Mouse (Mus musculus): ENCODE measurements around the gene Cep19. TPM values are rescaled to one million over a fixed set of nuclear protein-coding genes. Genes with fewer than 3 reads are reported as not detected.
"Not testable (repeated sequence)": the region's sequence is repeated elsewhere in the genome, so short reads cannot be mapped to it uniquely, and the experiment has no call there.

Gene Cep19
- polyA plus RNA-seq (2016; fragmentation: Nextera tagmentation; extraction: Ambion mirVana), result 36.2 and 38.3 TPM in 2 replicates

- Histone ChIP-seq H3K36me3 (peaks cover 46% of the 10 kb centered on the region), H3K4me1 (peaks cover 25% of the 10 kb centered on the region), H3K9me3 (replicated peaks) (no peaks in the 10 kb centered on the region), H3K27me3 (ENCODE audit: low read depth, poor library complexity, severe bottlenecking) (no peaks in the 10 kb centered on the region), H3K4me3 (peak within 1 kb of the TSS; percentile 85), H3K27ac (replicated peaks) (peak within 1 kb of the TSS; percentile 94)
- under 1% methylated on average over 34 of the region's 34 CpGs for WGBS
- DNase-seq (ENCODE audit: low spot score), result peak; percentile 92
Observed at GRCm38 (mm10) chr16:32099638-32100150, at the start of gene Cep19, which contains the start of gene Pigx. Gene Cep19, plus strand, starts transcription at chr16:32099800. Gene Pigx, minus strand, starts transcription at chr16:32099740.

- DNase-seq (ENCODE audit: low spot score), result no peak
- WGBS, result 90% methylated on average over 5 of the region's 5 CpGs
- no peaks in the 10 kb centered on the region for H3K4me1 ChIP-seq
- no peak overlapping the region for H3K4me3 ChIP-seq
- no peaks in the 10 kb centered on the region for H3K27me3 ChIP-seq (ENCODE audit: low read depth, poor library complexity, severe bottlenecking)
- no peak overlapping the region for H3K27ac ChIP-seq (replicated peaks)
- no peaks in the 10 kb centered on the region for H3K9me3 ChIP-seq (replicated peaks)
- no peaks in the 10 kb centered on the region for H3K36me3 ChIP-seq
Observed at GRCm38 (mm10) chr16:32058817-32059216, 40.8 kb upstream of the Cep19 start.

- no peaks in the 10 kb centered on the region for H3K27me3 ChIP-seq (ENCODE audit: low read depth, poor library complexity, severe bottlenecking)
- H3K36me3 ChIP-seq, result no peaks in the 10 kb centered on the region
- DNase-seq (ENCODE audit: low spot score), result no peak
- no peaks in the 10 kb centered on the region for H3K4me1 ChIP-seq
- H3K4me3 ChIP-seq, result no peak overlapping the region
- H3K27ac ChIP-seq (replicated peaks), result no peak overlapping the region
- WGBS, result 84% methylated on average over 6 of the region's 6 CpGs
- no peaks in the 10 kb centered on the region for H3K9me3 ChIP-seq (replicated peaks)
Observed at GRCm38 (mm10) chr16:32059840-32060523, 39.6 kb upstream of the Cep19 start.

- DNase-seq (ENCODE audit: low spot score), result no peak
- no peaks in the 10 kb centered on the region for H3K27me3 ChIP-seq (ENCODE audit: low read depth, poor library complexity, severe bottlenecking)
- H3K36me3 ChIP-seq, result no peaks in the 10 kb centered on the region
- no peak overlapping the region for H3K27ac ChIP-seq (replicated peaks)
- no peaks in the 10 kb centered on the region for H3K9me3 ChIP-seq (replicated peaks)
- no peak overlapping the region for H3K4me3 ChIP-seq
- 85% methylated on average over 2 of the region's 2 CpGs for WGBS
- H3K4me1 ChIP-seq, result no peaks in the 10 kb centered on the region
Observed at GRCm38 (mm10) chr16:32062226-32062625, 37.4 kb upstream of the Cep19 start.

GRCm38 (mm10) chr16:32063900-32064299, 35.7 kb upstream of the Cep19 start:
- DNase-seq (ENCODE audit: low spot score), result no peak
- Histone ChIP-seq H3K36me3 (no peaks in the 10 kb centered on the region), H3K4me1 (no peaks in the 10 kb centered on the region), H3K27me3 (ENCODE audit: low read depth, poor library complexity, severe bottlenecking) (no peaks in the 10 kb centered on the region), H3K9me3 (replicated peaks) (no peaks in the 10 kb centered on the region), H3K27ac (replicated peaks) (no peak overlapping the region), H3K4me3 (no peak overlapping the region)
- 90% methylated on average over 7 of the region's 7 CpGs for WGBS

- Histone ChIP-seq H3K27ac (replicated peaks) (no peak overlapping the region), H3K4me3 (no peak overlapping the region), H3K27me3 (ENCODE audit: low read depth, poor library complexity, severe bottlenecking) (no peaks in the 10 kb centered on the region), H3K9me3 (replicated peaks) (no peaks in the 10 kb centered on the region), H3K4me1 (no peaks in the 10 kb centered on the region), H3K36me3 (no peaks in the 10 kb centered on the region)
- 100% methylated on average over 1 of the region's 1 CpGs for WGBS
- no peak for DNase-seq (ENCODE audit: low spot score)
Observed at GRCm38 (mm10) chr16:32066899-32067298, 32.7 kb upstream of the Cep19 start.

- Histone ChIP-seq H3K4me3 (no peak overlapping the region), H3K36me3 (peaks cover 7% of the 10 kb centered on the region; the same call in 1 of the 2 replicates), H3K27me3 (ENCODE audit: low read depth, poor library complexity, severe bottlenecking) (no peaks in the 10 kb centered on the region), H3K27ac (replicated peaks) (no peak overlapping the region), H3K9me3 (replicated peaks) (no peaks in the 10 kb centered on the region), H3K4me1 (no peaks in the 10 kb centered on the region)
- WGBS, result 88% methylated on average over 12 of the region's 12 CpGs
- DNase-seq (ENCODE audit: low spot score), result no peak
Observed at GRCm38 (mm10) chr16:32068389-32069300, 31.0 kb upstream of the Cep19 start.

GRCm38 (mm10) chr16:32070070-32070469, 29.5 kb upstream of the Cep19 start:
- not testable (repeated sequence) for H3K9me3 ChIP-seq (replicated peaks); DNase-seq (ENCODE audit: low spot score); H3K36me3 ChIP-seq; H3K4me1 ChIP-seq; H3K4me3 ChIP-seq; H3K27ac ChIP-seq (replicated peaks); H3K27me3 ChIP-seq (ENCODE audit: low read depth, poor library complexity, severe bottlenecking)
- 92% methylated on average over 4 of the region's 4 CpGs for WGBS

- Histone ChIP-seq H3K4me3 (no peak overlapping the region), H3K36me3 (peaks cover 15% of the 10 kb centered on the region), H3K9me3 (replicated peaks) (no peaks in the 10 kb centered on the region), H3K27ac (replicated peaks) (no peak overlapping the region), H3K4me1 (peaks cover 26% of the 10 kb centered on the region), H3K27me3 (ENCODE audit: low read depth, poor library complexity, severe bottlenecking) (no peaks in the 10 kb centered on the region)
- DNase-seq (ENCODE audit: low spot score), result no peak
- WGBS, result 86% methylated on average over 1 of the region's 1 CpGs
Observed at GRCm38 (mm10) chr16:32075762-32076161, 23.8 kb upstream of the Cep19 start.

GRCm38 (mm10) chr16:32076406-32076805, 23.2 kb upstream of the Cep19 start:
- H3K9me3 ChIP-seq (replicated peaks), result no peaks in the 10 kb centered on the region
- H3K27ac ChIP-seq (replicated peaks), result no peak overlapping the region
- peak overlapping the region; percentile 2; the same call in 1 of the 2 replicates for H3K4me3 ChIP-seq
- peaks cover 19% of the 10 kb centered on the region for H3K36me3 ChIP-seq
- DNase-seq (ENCODE audit: low spot score), result no peak
- peaks cover 26% of the 10 kb centered on the region for H3K4me1 ChIP-seq
- 90% methylated on average over 3 of the region's 3 CpGs for WGBS
- no peaks in the 10 kb centered on the region for H3K27me3 ChIP-seq (ENCODE audit: low read depth, poor library complexity, severe bottlenecking)

- no peaks in the 10 kb centered on the region for H3K9me3 ChIP-seq (replicated peaks)
- peak overlapping the region; percentile 99 for H3K27ac ChIP-seq (replicated peaks)
- 24% methylated on average over 13 of the region's 13 CpGs for WGBS
- DNase-seq (ENCODE audit: low spot score), result peak; percentile 15
- H3K36me3 ChIP-seq, result peaks cover 34% of the 10 kb centered on the region
- H3K4me1 ChIP-seq, result peaks cover 26% of the 10 kb centered on the region
- H3K27me3 ChIP-seq (ENCODE audit: low read depth, poor library complexity, severe bottlenecking), result no peaks in the 10 kb centered on the region
- H3K4me3 ChIP-seq, result peak overlapping the region; percentile 92
Observed at GRCm38 (mm10) chr16:32077648-32078407, 21.8 kb upstream of the Cep19 start.

GRCm38 (mm10) chr16:32078408-32078990, 21.1 kb upstream of the Cep19 start:
- WGBS, result under 1% methylated on average over 30 of the region's 30 CpGs
- Histone ChIP-seq H3K4me1 (peaks cover 26% of the 10 kb centered on the region), H3K27ac (replicated peaks) (peak overlapping the region; percentile 99), H3K36me3 (peaks cover 34% of the 10 kb centered on the region), H3K27me3 (ENCODE audit: low read depth, poor library complexity, severe bottlenecking) (no peaks in the 10 kb centered on the region), H3K4me3 (peak overlapping the region; percentile 92), H3K9me3 (replicated peaks) (no peaks in the 10 kb centered on the region)
- peak; percentile 77 for DNase-seq (ENCODE audit: low spot score)

Data from midbrain, embryonic 10.5 days (tissue).